Comparison of ENCODE assay signal across 15 mouse cellular contexts in the genomic region with DNA sequence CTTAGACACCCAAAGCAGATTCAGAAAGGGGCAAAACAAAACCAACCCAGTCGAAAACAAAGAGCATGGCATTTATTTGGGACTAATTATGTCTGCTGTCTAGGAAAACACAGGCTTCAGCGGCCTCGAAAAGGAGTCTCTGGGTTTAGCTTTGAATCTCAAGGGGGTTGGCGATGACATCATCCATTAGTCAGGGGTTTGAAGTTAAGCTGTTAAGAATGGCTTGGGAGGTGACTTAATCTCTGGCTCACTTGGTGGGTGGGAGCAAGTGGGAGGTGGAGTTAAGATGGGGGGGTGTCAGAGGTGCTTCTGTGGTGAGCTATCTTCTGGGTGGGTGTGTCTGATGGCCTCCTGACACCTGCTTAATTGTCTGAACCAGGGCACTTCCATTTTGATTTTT.
DNase-seq lines count a peak whose midpoint lies in the region; ATAC-seq and TF ChIP-seq lines count a peak whose summit lies in the region.
"Had no signal": no experiment of that assay in that cellular context is flagged by ENCODE, and none has a peak within 500 bp of the region (broad histone marks: within the 10 kb centered on the region; RNA-seq: fewer than 3 reads in every experiment).

No protein-coding gene starts in this region.

- no peaks in the 10 kb centered on the region for H3K27me3 ChIP-seq in heart, embryonic 10.5 days (ENCODE audit: insufficient read depth, poor library complexity, severe bottlenecking)
- H3K27me3 ChIP-seq in midbrain, embryonic 14.5 days (ENCODE audit: control insufficient read depth, insufficient read depth, low read length), result no peaks in the 10 kb centered on the region
- no peaks in the 10 kb centered on the region for H3K27me3 ChIP-seq in midbrain, postnatal 0 days (ENCODE audit: insufficient read depth, low read length)
- H3K27me3 ChIP-seq: limb, embryonic 12.5 days; midbrain, embryonic 15.5 days had no signal

- no peak for TF ChIP-seq CTCF in midbrain, postnatal 0 days (IDR thresholded peaks at IDR 0.05)

- peak overlapping the region; percentile 47; the same call in 1 of the 2 replicates for H3K27ac ChIP-seq in heart, embryonic 10.5 days
- H3K27ac ChIP-seq in midbrain, embryonic 14.5 days (replicated peaks; ENCODE audit: low read depth, low read length), result no peak overlapping the region
- no peak overlapping the region for H3K27ac ChIP-seq in midbrain, postnatal 0 days (ENCODE audit: low read depth, low read length)
- H3K27ac ChIP-seq: embryonic facial prominence, embryonic 13.5 days; limb, embryonic 12.5 days; liver, embryonic 14.5 days; midbrain, embryonic 15.5 days had no signal

- H3K9me3 ChIP-seq in heart, embryonic 10.5 days, result no peaks in the 10 kb centered on the region
- H3K9me3 ChIP-seq in midbrain, embryonic 14.5 days (ENCODE audit: control insufficient read depth, low read length), result no peaks in the 10 kb centered on the region
- no peaks in the 10 kb centered on the region for H3K9me3 ChIP-seq in midbrain, postnatal 0 days (ENCODE audit: low read length)
- H3K9me3 ChIP-seq: embryonic facial prominence, embryonic 13.5 days; limb, embryonic 12.5 days; midbrain, embryonic 15.5 days had no signal

- peaks cover 58% of the 10 kb centered on the region for H3K4me1 ChIP-seq in heart, embryonic 10.5 days
- H3K4me1 ChIP-seq in midbrain, embryonic 14.5 days (ENCODE audit: control insufficient read depth, insufficient read depth, low read length), result peaks cover 13% of the 10 kb centered on the region; the same call in 1 of the 2 replicates
- peaks cover 8% of the 10 kb centered on the region for H3K4me1 ChIP-seq in midbrain, postnatal 0 days (ENCODE audit: insufficient read depth, low read length)

- H3K4me2 ChIP-seq in midbrain, embryonic 14.5 days (ENCODE audit: low read length), result no peak overlapping the region
- no peak overlapping the region for H3K4me2 ChIP-seq in midbrain, postnatal 0 days (ENCODE audit: low read depth, low read length, poor library complexity, severe bottlenecking)
- H3K4me2 ChIP-seq: embryonic facial prominence, embryonic 13.5 days; limb, embryonic 12.5 days; midbrain, embryonic 15.5 days had no signal

- H3K36me3 ChIP-seq in heart, embryonic 10.5 days, result no peaks in the 10 kb centered on the region
- H3K36me3 ChIP-seq in midbrain, embryonic 14.5 days (ENCODE audit: control insufficient read depth, insufficient read depth, low read length), result no peaks in the 10 kb centered on the region
- no peaks in the 10 kb centered on the region for H3K36me3 ChIP-seq in midbrain, postnatal 0 days (ENCODE audit: insufficient read depth, low read length)
- H3K36me3 ChIP-seq: embryonic facial prominence, embryonic 13.5 days; limb, embryonic 12.5 days; midbrain, embryonic 15.5 days had no signal

- no peak overlapping the region for H3K4me3 ChIP-seq in heart, embryonic 10.5 days
- H3K4me3 ChIP-seq in midbrain, embryonic 14.5 days (replicated peaks; ENCODE audit: low read depth, low read length), result no peak overlapping the region
- no peak overlapping the region for H3K4me3 ChIP-seq in midbrain, postnatal 0 days (ENCODE audit: low read depth, low read length)
- H3K4me3 ChIP-seq: embryonic facial prominence, embryonic 13.5 days; layer of hippocampus, adult 2 months; limb, embryonic 12.5 days; midbrain, embryonic 15.5 days had no signal

- ATAC-seq in midbrain, embryonic 14.5 days (ENCODE audit: low FRiP score, low TSS enrichment), result no peak
- ATAC-seq in midbrain, postnatal 0 days (ENCODE audit: low FRiP score), result no peak
- ATAC-seq: midbrain, embryonic 15.5 days had no signal

- peak; percentile 19 for DNase-seq in adrenal gland, postnatal 10 days
- DNase-seq in adrenal gland, adult 18-20 months (ENCODE audit: low spot score in 2 of 2), result no peak
- no peak for DNase-seq in heart, embryonic 10.5 days (ENCODE audit: low spot score)
- DNase-seq in heart, adult 8-10 months (ENCODE audit: low spot score), result no peak
- peak; percentile 55 for DNase-seq in midbrain, embryonic 14.5 days
- no peak for DNase-seq in midbrain, postnatal 0 days (ENCODE audit: low spot score)
- DNase-seq in retina, postnatal 1 day, result peak; percentile 75
- no peak for DNase-seq in left cerebral cortex, adult 9 months (ENCODE audit: low spot score in 2 of 2)
- DNase-seq: cerebellum, postnatal 36 days; lung, postnatal 36 days had no signal

- 32% methylated on average over 4 of the region's 4 CpGs for WGBS in heart, embryonic 10.5 days
- 19% methylated on average over 4 of the region's 4 CpGs for WGBS in midbrain, embryonic 14.5 days
- WGBS in midbrain, postnatal 0 days, result 29% methylated on average over 4 of the region's 4 CpGs

- no peak overlapping the region for H3K9ac ChIP-seq in midbrain, embryonic 14.5 days (replicated peaks; ENCODE audit: low read length)
- H3K9ac ChIP-seq in midbrain, postnatal 0 days (replicated peaks; ENCODE audit: low read length, poor library complexity, severe bottlenecking), result no peak overlapping the region
- H3K9ac ChIP-seq: embryonic facial prominence, embryonic 13.5 days; limb, embryonic 12.5 days; liver, embryonic 14.5 days; midbrain, embryonic 15.5 days had no signal

Comparison
In these comparisons a context has a peak if more than half of its experiments do, and no peak if none do; other contexts are left out.
1. DNase-seq: peak in adrenal gland, postnatal 10 days (single experiment), midbrain, embryonic 14.5 days (single experiment) and retina, postnatal 1 day (single experiment); none in adrenal gland, adult 18-20 months (0 of 2), heart, embryonic 10.5 days (single experiment), heart, adult 8-10 months (single experiment), midbrain, postnatal 0 days (single experiment) and left cerebral cortex, adult 9 months (0 of 2).